Mouse (Mus musculus): Measurements from ENCODE around the gene Cst7.
A peak's percentile ranks its signal among the peaks of the same experiment; 100 is the strongest.
"Not testable (repeated sequence)": the region's sequence is repeated elsewhere in the genome, so short reads cannot be mapped to it uniquely, and the experiment has no call there.

The Cst7 gene

DNA sequence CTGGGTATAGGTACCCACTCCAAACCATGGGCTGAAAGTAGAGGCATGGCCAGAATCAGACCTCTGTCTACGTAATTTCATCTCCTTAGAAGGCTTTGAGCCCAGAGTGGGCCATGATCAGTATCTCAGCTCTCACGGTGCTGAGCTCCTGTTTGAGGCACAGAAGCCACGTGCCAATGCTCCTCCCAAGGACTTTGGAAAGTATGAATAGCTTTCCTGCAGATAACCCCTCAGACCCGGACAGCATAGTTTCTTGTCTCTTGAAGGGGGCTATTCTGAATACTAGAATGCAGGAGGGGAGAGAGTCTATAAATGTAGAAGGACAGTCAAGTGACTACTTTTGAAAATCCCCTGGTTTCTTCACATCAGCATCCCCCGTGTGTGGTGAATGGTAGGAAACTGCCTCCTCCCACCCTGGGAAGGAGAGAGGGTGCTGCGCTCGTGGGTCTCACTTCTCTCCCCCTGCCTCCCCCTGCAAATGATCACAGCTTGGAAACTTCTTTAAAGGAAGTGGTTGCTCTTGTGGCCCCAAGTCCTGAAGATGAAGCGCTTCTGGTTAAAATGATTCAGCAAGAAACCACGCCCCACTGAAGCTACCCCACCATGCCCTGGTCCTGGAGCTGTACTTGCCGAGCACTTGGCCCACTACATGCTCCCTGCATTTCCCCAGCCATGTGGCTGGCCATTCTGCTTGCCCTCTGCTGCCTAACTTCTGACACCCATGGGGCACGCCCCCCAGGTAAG is at the start of gene Cst7:
Cst7 (plus strand) TSS at position 569 of the 744 bp plus-strand sequence.
- no peak for DNase-seq (ENCODE audit: low read depth in 1 of 2, low spot score in 2 of 2)

DNA sequence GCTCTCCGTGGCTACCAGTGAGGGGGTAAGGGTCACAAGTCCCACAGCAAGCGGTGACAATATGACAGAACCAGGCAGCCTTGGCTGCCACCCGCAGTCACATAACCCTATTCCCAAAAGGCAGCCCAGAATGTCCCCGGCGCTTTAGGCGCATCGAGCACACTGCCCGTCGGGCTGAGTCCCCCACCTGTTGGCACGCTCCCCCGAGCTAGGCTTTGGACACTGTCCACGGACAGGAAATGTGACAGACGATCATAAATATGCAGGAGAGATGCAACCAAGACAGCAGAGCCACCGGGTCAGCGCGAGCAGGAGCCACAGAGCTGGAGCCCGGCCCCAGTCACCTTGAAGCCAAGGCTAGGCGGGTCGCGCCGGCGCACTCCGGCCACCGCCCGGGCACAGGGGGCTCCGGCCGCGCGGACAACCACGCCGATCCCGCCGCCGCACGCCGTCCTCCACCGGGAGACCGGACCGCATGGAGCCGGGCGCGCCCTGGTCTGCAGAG is 44.5 kb upstream of the Cst7 start:
- no peak for DNase-seq (ENCODE audit: low read depth in 1 of 2, low spot score in 2 of 2)

DNA sequence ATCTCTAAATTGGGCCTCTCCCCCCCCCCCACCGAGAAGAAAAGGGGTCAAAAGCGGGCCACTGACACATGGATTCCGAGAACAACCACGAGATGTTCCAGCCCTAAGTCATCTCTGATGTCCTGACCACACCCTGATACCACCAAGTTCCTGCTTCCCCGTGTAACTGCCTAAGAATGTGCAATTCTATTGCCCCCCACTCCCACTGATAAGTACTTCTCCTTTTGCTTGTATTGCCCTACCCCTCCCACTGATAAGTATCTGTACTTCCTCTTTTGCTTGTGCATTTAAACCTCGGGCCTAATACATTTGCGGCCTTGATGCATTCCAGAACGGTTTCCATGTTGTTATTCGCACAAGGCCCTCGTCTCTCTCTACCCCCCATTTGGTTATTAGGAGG is 20.6 kb upstream of the Cst7 start:
- DNase-seq (ENCODE audit: low read depth in 1 of 2, low spot score in 2 of 2): not testable (repeated sequence)

DNA sequence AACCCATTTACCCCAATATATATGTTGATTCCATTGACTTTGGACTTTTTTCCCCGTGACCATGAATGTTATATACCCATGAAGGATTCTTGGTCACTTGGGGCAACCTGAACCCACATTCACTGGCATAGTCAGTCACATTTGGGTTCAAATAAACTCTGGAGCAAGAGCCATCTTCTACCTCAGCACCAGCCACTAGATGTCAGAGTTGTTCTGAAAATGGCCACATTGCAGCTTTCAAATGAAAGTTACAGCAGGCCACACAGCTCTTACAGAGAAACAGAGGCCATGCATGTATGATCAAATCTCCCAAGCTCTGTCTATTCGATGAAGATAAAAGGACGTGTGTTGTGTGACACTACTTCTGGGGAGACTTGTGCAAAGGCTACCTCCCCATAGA is 11.6 kb upstream of the Cst7 start:
- DNase-seq (ENCODE audit: low read depth in 1 of 2, low spot score in 2 of 2): no peak

DNA sequence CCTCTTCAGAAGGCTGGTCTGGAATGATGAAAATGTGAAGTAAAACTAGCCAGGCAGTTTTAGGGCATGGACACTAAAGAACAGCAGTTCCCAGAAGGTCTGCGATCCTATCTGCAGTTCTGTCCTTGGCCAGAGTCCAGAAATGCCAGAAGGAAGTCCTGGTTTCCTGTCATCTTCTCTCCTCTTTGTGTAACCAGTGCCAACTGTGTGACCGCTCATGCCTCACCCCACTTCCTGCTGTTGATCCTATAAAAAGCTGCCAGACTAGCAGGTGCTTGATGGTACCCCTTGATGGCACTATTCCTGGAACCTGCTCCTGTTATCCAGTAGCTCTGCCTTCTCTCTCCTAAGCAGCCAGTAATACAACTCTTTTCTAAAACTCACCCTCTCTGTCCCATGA is 3.2 kb upstream of the Cst7 start:
- DNase-seq (ENCODE audit: low read depth in 1 of 2, low spot score in 2 of 2): no peak

DNA sequence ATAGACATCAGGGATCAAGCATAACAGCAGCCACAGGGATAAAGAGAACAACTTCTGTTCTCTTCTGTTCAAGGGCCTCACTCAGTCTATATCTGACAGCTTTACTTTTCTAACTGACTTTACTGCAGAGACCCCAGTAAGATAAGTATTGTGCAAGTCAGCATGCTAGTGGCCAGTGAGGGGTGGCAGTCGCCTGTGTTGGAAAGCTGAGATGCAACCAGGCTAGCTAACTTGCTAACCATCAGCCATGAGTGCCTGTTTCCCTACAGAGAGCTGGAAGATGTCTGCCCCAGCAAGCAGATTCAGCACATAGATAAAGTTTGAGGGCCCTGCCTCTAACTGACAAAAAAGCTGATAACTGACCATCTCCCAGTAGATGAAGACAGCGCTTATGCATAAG is 546 bp downstream of the Cst7 start:
- no peak for DNase-seq (ENCODE audit: low read depth in 1 of 2, low spot score in 2 of 2)

DNA sequence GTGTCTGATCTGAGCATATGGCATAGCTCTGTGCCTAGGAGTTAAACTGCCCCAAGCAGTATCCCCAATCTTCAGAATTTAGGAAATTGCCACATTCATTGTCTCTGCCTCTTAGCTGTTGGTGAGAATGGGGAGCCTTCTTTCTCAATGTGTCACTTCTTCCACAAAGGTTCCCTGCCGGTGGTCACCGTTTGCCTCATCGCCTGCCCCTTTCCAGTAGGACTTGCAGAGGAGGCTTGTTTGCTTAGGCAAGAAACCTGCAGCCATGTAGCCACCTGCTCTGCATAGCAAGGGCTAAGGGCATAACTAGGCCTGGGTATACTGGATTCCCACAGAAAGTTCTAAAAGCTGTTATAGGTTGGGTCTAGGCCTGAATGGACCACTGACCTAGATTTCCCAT is 2.2 kb downstream of the Cst7 start:
- DNase-seq (ENCODE audit: low read depth in 1 of 2, low spot score in 2 of 2): no peak

DNA sequence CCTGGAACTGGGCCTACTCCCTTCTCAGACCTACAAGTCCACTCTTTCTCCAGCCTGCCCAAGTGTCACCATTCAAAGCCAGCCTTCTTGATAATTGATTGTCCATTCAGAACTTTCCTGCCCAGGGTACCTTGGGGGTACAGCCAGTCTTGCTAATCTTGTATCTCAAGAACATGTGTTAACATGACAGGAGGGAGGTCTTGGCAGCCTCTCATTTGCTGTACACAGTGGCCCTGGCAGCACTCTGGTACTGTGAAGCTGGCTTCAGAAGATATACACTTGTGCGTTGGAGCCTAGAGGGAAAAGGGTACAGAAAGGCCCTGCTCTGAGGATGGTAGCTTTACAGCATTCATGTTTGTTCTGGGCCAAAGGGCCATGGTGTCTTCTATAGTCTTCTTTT is 6.0 kb downstream of the Cst7 start:
- DNase-seq (ENCODE audit: low read depth in 1 of 2, low spot score in 2 of 2): no peak

DNA sequence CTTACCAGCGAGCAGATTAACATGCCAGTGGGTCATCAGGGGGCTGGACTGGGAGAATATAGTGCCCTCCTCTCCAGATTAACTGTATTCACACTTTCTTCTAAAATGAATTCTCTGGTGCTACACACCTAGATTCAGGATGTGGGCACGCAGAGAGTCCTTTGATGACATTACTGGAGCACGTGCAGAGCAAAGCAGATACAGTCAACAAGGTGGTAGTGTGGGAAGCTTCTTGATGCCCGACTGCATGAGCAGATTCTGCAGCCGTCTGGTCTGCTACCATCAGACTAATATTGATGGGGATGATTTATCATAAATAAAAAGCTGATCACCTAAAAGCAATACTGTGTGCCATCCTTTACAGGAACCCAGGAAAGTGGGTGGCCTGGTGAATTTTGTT is 8.4 kb downstream of the Cst7 start:
- DNase-seq (ENCODE audit: low read depth in 1 of 2, low spot score in 2 of 2): no peak

DNA sequence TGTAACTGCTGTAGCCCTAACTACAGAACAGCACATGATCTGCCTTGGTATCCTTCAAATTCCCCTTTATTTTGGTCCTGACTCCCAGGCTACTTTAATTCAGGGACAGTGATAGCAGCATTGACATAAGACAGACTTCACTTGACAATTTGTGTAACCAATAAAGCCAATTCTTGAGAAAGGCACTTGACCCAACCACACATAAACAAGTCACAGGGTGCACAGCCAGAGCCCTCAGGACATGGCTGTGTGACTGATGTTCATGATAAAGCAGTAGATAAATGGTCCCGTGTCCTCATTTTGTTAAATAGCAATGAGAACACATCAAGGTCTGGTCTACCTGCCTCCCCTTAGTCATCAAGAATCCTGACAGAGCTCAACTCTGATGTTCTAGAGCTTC is 9.4 kb downstream of the Cst7 start:
- DNase-seq (ENCODE audit: low read depth in 1 of 2, low spot score in 2 of 2): no peak

DNA sequence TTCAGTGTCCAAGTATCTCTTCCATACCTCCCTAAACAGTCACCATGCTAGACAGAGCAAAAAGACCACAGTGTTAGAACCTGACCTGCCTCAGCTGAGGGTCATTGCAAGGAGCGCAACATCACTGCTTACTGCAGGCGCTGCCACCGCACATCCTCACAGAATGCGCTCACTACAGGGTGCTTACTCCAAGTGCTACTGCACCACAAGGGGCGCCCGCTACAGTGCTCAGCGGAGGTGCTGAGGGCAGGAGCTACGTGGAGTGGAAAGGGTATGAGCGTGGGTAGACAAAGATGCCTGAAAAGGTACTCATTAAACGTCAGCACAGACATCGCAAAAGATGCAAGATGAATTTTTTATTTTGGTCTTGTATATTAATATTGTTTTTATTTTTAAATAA is 18.9 kb downstream of the Cst7 start:
- no peak for DNase-seq (ENCODE audit: low read depth in 1 of 2, low spot score in 2 of 2)

DNA sequence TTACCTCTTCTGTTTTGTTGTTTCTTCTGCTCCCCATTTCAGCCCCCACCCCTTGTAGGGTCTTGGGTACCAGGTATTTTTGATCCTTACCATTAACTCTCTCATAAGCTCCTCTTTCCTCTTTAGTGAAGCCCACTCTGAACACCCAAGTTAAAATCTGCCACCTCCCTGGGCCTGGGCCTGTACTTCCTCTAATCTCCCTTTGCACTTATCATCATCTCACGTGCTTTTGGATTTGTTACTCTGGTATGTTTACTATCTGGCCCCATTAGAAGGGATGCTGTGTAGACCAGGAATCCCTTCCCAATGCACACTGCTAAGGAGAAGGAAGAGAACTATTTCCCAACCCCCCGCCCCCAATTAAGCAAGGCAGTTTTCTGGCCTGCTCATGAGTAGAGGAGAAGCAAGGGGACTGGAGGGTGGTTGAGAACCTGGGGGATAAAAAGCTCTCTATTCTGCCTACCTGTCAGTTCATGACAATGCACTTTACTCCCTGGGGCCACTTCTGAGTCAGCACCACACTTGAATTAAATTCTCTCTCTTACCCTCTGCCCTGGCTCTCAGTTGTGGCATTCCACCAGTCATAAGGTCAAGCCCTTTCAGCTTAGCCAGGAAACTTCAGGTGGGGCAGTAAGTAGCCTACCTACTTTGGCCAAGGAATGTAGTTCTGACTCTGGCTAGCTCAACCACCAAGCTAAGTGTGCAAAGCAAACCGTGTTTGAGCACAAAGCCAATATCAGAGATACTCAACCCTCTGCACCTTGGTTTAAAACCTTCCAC is 25.4 kb downstream of the Cst7 start:
- DNase-seq (ENCODE audit: low read depth in 1 of 2, low spot score in 2 of 2): no peak

DNA sequence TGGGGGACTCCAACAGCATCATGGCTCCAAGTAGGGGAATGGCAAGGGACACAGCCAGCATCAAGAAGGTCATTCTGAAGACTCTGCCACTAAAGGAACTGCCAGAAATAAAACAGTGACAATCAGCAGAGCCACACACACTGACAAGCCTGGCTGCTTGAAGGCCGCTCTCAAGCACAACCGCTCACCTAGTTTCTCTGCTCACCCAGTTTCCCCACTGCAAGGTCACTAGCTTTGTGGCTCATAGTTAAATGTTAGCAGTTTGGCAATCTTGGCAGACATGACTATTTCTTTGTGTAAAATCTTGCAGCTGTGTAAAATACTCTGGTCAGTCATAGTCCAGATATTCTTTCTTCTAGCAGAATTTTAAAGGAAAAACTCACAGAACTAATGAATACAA is 30.0 kb downstream of the Cst7 start:
- no peak for DNase-seq (ENCODE audit: low read depth in 1 of 2, low spot score in 2 of 2)

DNA sequence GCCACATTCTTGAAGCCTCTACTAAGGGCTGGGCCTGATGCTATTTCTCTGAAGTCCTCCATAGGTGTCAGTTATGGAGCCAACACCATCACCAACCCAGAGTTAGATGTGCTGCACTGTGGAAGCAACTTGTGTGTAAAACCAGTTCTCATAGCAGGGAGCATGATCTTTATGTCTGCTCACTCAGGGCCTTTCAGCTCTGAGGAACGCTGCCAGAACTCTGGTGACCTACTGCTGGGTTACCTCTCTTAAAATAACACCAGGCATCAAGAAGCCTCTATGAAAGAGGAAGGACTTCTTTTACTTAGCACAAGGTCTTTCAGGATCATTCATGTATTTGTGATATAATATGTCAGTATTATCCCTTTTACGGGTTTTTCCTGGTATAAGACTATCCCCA is 32.0 kb downstream of the Cst7 start:
- DNase-seq (ENCODE audit: low read depth in 1 of 2, low spot score in 2 of 2): no peak

DNA sequence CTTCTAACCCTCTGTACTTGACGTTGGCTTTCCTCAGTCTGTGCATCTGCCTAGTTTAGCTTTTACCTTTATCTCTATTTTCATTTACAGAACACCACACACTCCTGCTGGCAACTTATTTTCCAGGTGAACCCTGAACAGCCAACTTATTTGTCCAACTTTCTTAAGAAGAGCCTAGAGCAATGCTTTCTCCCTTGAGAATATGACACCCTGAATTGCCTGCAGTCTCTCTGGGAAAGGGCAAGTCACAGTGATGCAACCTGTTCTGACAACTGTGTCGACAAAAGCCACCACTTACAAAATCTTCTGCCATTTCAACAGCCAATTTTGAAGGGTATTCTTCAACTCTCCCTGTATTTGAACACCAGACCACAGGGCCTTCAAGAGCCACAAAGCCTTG is 34.6 kb downstream of the Cst7 start:
- no peak for DNase-seq (ENCODE audit: low read depth in 1 of 2, low spot score in 2 of 2)

DNA sequence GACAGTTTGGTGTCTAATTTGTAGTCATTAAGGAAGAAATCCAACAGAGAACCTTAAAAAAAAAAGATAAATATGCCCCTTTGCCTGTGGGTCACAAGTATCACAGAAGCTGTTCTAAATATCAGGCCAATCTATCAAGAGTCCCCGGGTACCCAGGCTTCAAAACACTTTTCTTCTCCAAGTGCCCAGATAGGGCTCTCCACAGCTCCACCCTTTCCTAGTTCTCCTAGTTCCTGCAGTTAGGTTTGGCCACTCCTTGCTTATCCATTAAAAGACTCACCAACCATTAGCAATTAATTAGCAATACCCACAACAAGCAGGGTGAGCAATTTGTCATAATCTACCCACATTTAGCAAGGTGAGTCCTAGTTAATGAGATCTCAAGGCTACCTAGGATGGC is 36.9 kb downstream of the Cst7 start:
- no peak for DNase-seq (ENCODE audit: low read depth in 1 of 2, low spot score in 2 of 2)

DNA sequence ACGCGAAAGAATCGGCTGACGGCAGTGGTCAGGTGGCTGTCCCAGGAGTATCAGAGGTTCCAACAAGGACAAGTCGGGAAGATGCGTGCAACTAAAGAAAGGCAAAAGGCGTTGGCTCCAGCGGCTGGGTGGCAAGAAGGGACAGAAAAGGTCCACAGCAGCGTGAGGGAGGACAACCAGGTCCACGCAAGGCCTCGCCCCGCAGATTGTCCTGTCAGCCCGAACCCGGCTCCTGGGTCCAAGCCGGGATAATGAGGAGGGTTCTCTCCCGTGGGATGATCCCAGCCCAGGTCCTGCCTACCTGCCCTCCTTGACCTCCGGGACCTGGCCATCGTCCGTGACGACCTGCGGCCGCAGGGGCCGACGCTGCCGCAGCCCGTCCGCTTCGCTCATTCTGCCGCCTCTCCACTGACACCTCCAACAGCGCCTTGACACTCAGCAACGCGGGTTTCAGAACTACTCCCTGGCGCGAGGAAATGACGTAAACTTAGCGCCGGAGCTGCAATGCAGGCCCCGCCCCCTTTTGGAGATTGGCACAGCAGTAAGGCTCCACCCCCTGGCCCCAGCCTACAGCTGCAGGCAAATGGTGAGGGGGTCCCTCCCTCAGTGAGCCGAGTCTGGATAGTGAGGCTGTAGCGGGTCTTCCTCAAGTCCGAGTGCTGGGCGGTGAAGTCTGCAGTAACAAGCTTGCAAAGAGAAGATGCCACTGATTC is 38.0 kb downstream of the Cst7 start, which contains the start of gene Apmap:
Apmap (minus strand) TSS at position 481 of the 713 bp plus-strand sequence.
- peak; percentile 85 to 91 for DNase-seq (ENCODE audit: low read depth in 1 of 2, low spot score in 2 of 2)

DNA sequence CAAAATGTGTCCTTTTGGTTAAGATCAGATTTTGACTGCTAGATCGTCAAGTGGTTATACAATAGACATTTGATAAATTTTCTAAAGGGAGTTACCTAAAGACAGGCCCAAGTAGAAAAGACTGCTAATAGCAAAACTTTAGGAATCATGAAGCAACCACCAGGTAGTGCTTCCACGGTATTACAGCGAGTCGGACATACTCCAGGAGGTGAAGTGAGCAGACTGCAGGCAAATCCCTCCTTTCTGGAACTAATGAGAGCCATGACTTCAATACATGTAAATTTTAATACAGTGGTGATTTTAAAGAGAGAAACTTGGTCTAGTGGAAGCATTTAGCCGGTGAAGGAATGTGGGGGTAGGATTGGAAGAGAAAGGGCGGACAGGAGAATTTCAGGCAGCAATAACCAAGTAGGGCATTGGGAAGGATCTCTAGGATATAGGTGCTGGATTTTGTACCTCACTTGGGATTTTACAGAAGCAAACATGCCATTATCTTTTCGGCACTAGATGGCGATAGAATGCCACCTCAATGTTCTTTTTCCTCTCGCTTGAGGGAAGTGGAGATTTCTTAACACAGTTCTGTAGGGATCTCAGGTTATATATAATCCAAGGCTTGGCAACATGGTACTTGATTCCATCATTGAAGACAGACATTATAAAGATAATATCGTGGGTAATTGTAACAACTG is 38.8 kb downstream of the Cst7 start:
- DNase-seq (ENCODE audit: low read depth in 1 of 2, low spot score in 2 of 2): peak; percentile 26 to 41

DNA sequence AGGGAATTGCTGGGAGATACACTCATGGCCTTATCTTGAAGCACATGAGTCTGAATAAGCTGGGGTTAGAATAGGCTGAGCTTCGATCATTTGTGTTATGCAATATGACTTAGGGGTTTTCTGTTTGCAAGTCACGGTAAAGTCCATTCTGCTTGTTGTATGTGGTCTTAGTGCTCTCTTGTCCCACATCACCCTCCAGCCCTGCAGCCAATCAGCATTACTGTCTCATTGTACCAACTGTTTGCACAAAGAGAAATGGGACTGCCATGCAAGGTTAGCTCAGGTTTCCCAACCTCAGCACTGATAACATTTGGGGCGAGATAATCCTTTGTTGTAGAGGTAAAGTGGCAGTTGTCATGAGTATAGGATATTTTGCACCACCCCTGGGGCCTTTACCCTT is 39.9 kb downstream of the Cst7 start:
- no peak for DNase-seq (ENCODE audit: low read depth in 1 of 2, low spot score in 2 of 2)

DNA sequence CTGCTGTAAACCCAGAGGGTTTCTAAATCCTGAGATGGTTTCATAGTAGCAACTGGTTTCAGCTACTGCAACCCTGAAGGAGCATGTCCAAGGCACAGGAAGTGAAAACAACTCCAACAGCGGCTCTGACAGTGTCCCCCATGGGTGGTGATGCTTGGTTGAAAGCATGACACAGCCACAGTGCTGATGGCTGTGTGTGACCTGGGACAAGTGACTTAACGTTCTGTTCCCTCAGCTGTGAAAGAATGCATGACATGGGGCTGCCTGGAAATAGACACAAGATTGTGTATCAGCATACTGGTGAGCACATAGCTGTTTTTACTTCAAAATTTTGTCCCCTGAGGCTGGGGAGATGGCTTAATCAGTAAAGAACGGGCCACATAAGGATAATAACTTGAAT is 51.5 kb downstream of the Cst7 start:
- no peak for DNase-seq (ENCODE audit: low read depth in 1 of 2, low spot score in 2 of 2)

DNA sequence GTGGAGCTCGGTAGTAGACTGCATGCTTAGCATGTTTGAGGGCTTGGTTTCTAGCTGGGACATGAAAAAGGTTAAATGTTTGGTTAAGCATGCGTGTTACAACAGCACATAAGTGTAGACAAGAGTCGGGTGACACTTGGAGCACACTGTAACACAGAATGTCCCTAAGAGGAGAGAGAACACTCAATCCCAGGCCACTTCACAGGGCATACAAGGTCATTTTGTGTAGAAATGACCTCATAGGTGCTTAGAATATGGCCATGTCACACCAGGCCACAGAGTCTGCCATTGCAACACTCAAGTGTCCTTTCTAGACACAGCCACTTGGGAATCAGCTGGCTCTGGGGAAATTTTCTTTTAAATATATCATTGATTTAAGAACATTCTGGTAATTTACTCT is 53.7 kb downstream of the Cst7 start:
- no peak for DNase-seq (ENCODE audit: low read depth in 1 of 2, low spot score in 2 of 2)
